Comparison of ENCODE assay signal across 28 mouse cellular contexts in genomic region chrX:57219563-57219962, GRCm38 (mm10). TPM values are rescaled to one million over a fixed set of nuclear protein-coding genes. Genes with fewer than 3 reads are reported as not detected.
"Had no signal": no experiment of that assay in that cellular context is flagged by ENCODE, and none has a peak within 500 bp of the region (broad histone marks: within the 10 kb centered on the region; RNA-seq: fewer than 3 reads in every experiment).

No protein-coding gene starts in this region.

- H3K9ac ChIP-seq: limb, embryonic 13.5 days; liver, embryonic 13.5 days; midbrain, embryonic 12.5 days; midbrain, embryonic 15.5 days had no signal

- H3K27ac ChIP-seq: kidney, postnatal 0 days; limb, embryonic 10.5 days; limb, embryonic 13.5 days; liver, embryonic 13.5 days; midbrain, embryonic 12.5 days; midbrain, embryonic 15.5 days; stomach, postnatal 0 days had no signal

- ATAC-seq: midbrain, embryonic 15.5 days had no signal

- H3K9me3 ChIP-seq: limb, embryonic 10.5 days; limb, embryonic 13.5 days; liver, embryonic 13.5 days; midbrain, embryonic 12.5 days; midbrain, embryonic 15.5 days had no signal

- DNase-seq: kidney, adult 18-20 months; kidney, adult 9 months; kidney, postnatal 25 days; liver; liver, embryonic 13.5 days; lung, adult 2 months; lung, postnatal 14 days; lung, postnatal 4 days; thymus, adult 2 months; thymus, postnatal 14 days; thymus, postnatal 4 days had no signal

- H3K36me3 ChIP-seq: limb, embryonic 10.5 days; limb, embryonic 13.5 days; liver, embryonic 13.5 days; midbrain, embryonic 12.5 days; midbrain, embryonic 15.5 days had no signal

- H3K27me3 ChIP-seq: limb, embryonic 13.5 days; liver, embryonic 13.5 days; midbrain, embryonic 12.5 days; midbrain, embryonic 15.5 days had no signal

- H3K4me1 ChIP-seq: limb, embryonic 10.5 days; limb, embryonic 13.5 days; liver, embryonic 13.5 days; midbrain, embryonic 12.5 days; midbrain, embryonic 15.5 days had no signal

- H3K4me3 ChIP-seq: limb, embryonic 10.5 days; limb, embryonic 13.5 days; liver, embryonic 13.5 days; midbrain, embryonic 12.5 days; midbrain, embryonic 15.5 days; myocyte had no signal

- H3K4me2 ChIP-seq: limb, embryonic 13.5 days; liver, embryonic 13.5 days; midbrain, embryonic 12.5 days; midbrain, embryonic 15.5 days had no signal

RNA-seq across cellular contexts. Expression of gene Cd40lg, which starts 7.6 kb away (rescaled TPM):
- total RNA-seq: layer of hippocampus, adult 8-10 months; layer of hippocampus, postnatal 10 days; left cerebral cortex, postnatal 25 days; megakaryocyte progenitor cell, adult 5-6 weeks; megakaryocyte-erythroid progenitor cell, adult 5-6 weeks had no signal
- polyA plus RNA-seq: kidney, postnatal 0 days; limb, embryonic 10.5 days; limb, embryonic 13.5 days; liver, embryonic 13.5 days; liver, embryonic 16.5 days; lung, embryonic 16.5 days; midbrain, embryonic 12.5 days; midbrain, embryonic 15.5 days; myocyte; neural tube, embryonic 11.5 days; neural tube, embryonic 14.5 days; stomach, embryonic 14.5 days; stomach, postnatal 0 days had no signal
